In the genomic region with DNA sequence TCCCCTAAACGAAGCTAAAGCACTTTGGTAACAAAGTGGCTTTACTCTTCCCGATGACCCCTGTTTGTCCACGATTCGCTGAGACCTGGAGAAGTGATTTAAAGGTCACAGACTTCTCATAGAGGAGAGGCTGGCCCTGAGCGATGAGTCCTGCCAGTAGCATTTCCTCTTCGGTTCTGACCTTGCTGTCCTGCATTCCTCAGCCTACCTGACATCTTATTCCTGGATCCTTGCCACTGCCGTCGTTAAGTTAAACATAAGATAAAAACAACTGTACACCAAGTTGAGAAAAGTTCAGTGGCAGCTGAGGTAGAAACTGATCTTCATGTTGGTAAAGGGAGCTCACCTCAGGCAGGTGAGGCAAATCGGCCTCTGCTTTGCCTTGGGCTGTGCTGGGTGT, we compare ENCODE assay signal across 22 mouse cellular contexts. TPM values are rescaled to one million over a fixed set of nuclear protein-coding genes. Genes with fewer than 3 reads are reported as not detected.
DNase-seq lines count a peak whose midpoint lies in the region; ATAC-seq and TF ChIP-seq lines count a peak whose summit lies in the region.
"Had no signal": no experiment of that assay in that cellular context is flagged by ENCODE, and none has a peak within 500 bp of the region (broad histone marks: within the 10 kb centered on the region; RNA-seq: fewer than 3 reads in every experiment).

No protein-coding gene starts in this region.

- H3K9me3 ChIP-seq in heart, embryonic 16.5 days (replicated peaks; ENCODE audit: control insufficient read depth, low read length): no peaks in the 10 kb centered on the region
- H3K9me3 ChIP-seq in lung, postnatal 0 days (ENCODE audit: low read length): no peaks in the 10 kb centered on the region
- H3K9me3 ChIP-seq in hindbrain, embryonic 13.5 days: no peaks in the 10 kb centered on the region
- H3K9me3 ChIP-seq: embryonic facial prominence, embryonic 12.5 days; forebrain, embryonic 15.5 days; intestine, embryonic 15.5 days had no signal

- no peak overlapping the region for H3K4me2 ChIP-seq in heart, embryonic 16.5 days (ENCODE audit: low read depth, low read length)
- H3K4me2 ChIP-seq in lung, postnatal 0 days (replicated peaks; ENCODE audit: low read depth, low read length): no peak overlapping the region
- no peak overlapping the region for H3K4me2 ChIP-seq in hindbrain, embryonic 13.5 days
- H3K4me2 ChIP-seq: embryonic facial prominence, embryonic 12.5 days; forebrain, embryonic 15.5 days; heart, embryonic 11.5 days; hindbrain, embryonic 14.5 days; intestine, embryonic 15.5 days had no signal

- H3K27ac ChIP-seq in heart, adult 2 months: peak overlapping the region; percentile 20; the same call in 1 of the 2 replicates
- no peak overlapping the region; the same call in 1 of the 2 replicates for H3K27ac ChIP-seq in heart, embryonic 16.5 days (ENCODE audit: low read length)
- H3K27ac ChIP-seq in lung, postnatal 0 days (ENCODE audit: low read length): peak overlapping the region; percentile 76
- no peak overlapping the region for H3K27ac ChIP-seq in hindbrain, embryonic 13.5 days
- H3K27ac ChIP-seq: embryonic facial prominence, embryonic 12.5 days; forebrain, embryonic 15.5 days; hindbrain, embryonic 14.5 days; intestine, embryonic 15.5 days had no signal

- WGBS in heart, adult 2 months: 41% methylated on average over 9 of the region's 9 CpGs
- 51% methylated on average over 9 of the region's 9 CpGs for WGBS in heart, embryonic 16.5 days
- 42% methylated on average over 9 of the region's 9 CpGs for WGBS in lung, postnatal 0 days
- 93% methylated on average over 9 of the region's 9 CpGs for WGBS in hindbrain, embryonic 13.5 days

- no peak for DNase-seq in heart, adult 2 months
- no peak for DNase-seq in heart, postnatal 10 days
- no peak for DNase-seq in heart, adult 9 months (ENCODE audit: low spot score in 2 of 2)
- peak; percentile 84 for DNase-seq in lung, postnatal 0 days (ENCODE audit: low spot score)
- DNase-seq in lung, postnatal 10 days: no peak
- DNase-seq: adrenal gland, postnatal 10 days; cerebellum, adult 11 months; cerebellum, adult 9-10 months; cerebellum, postnatal 25 days; gastrocnemius, postnatal 10 days had no signal

- no peak overlapping the region for H3K4me3 ChIP-seq in heart, adult 2 months
- H3K4me3 ChIP-seq in heart, embryonic 16.5 days (ENCODE audit: low read length): no peak overlapping the region
- no peak overlapping the region for H3K4me3 ChIP-seq in lung, postnatal 0 days (ENCODE audit: low read depth, low read length)
- H3K4me3 ChIP-seq in hindbrain, embryonic 13.5 days: no peak overlapping the region
- H3K4me3 ChIP-seq: embryonic facial prominence, embryonic 12.5 days; forebrain, embryonic 15.5 days; intestine, embryonic 15.5 days had no signal

- ATAC-seq in heart, embryonic 16.5 days (replicated peaks; ENCODE audit: extremely low read depth, insufficient read depth, low FRiP score): no peak
- no peak for ATAC-seq in lung, postnatal 0 days
- no peak for ATAC-seq in hindbrain, embryonic 13.5 days (ENCODE audit: low FRiP score)
- ATAC-seq: forebrain, embryonic 15.5 days; intestine, embryonic 15.5 days had no signal

- TF ChIP-seq POLR2A in heart, adult 2 months (IDR thresholded peaks at IDR 0.05; ENCODE audit: insufficient read depth, low read depth, low read length): no peak

- intact Hi-C loops in heart, adult 2 months (cut with DNase I): no loop called here
- intact Hi-C loops in heart, postnatal 10 days (cut with DNase I): no loop called here

- no peaks in the 10 kb centered on the region for H3K36me3 ChIP-seq in heart, adult 2 months (ENCODE audit: control insufficient read depth, insufficient read depth, low read length)
- H3K36me3 ChIP-seq in heart, embryonic 16.5 days (ENCODE audit: control insufficient read depth, insufficient read depth): no peaks in the 10 kb centered on the region
- H3K36me3 ChIP-seq in lung, postnatal 0 days (ENCODE audit: insufficient read depth, low read length): no peaks in the 10 kb centered on the region
- H3K36me3 ChIP-seq in hindbrain, embryonic 13.5 days: no peaks in the 10 kb centered on the region
- H3K36me3 ChIP-seq: embryonic facial prominence, embryonic 12.5 days; forebrain, embryonic 15.5 days; intestine, embryonic 15.5 days had no signal

- peaks cover 8% of the 10 kb centered on the region for H3K79me2 ChIP-seq in heart, adult 2 months (replicated peaks; ENCODE audit: control insufficient read depth, insufficient read depth, low read length)

- peaks cover 9% of the 10 kb centered on the region for H3K4me1 ChIP-seq in heart, adult 2 months (ENCODE audit: control insufficient read depth, insufficient read depth, low read length)
- H3K4me1 ChIP-seq in heart, embryonic 16.5 days (ENCODE audit: control insufficient read depth, insufficient read depth, low read length): peaks cover 28% of the 10 kb centered on the region
- H3K4me1 ChIP-seq in lung, postnatal 0 days (ENCODE audit: insufficient read depth, low read depth, low read length): peaks cover 22% of the 10 kb centered on the region; the same call in 1 of the 2 replicates
- peaks cover 26% of the 10 kb centered on the region for H3K4me1 ChIP-seq in hindbrain, embryonic 13.5 days (replicated peaks)

- no peak for TF ChIP-seq EP300 in heart, adult 2 months (IDR thresholded peaks at IDR 0.05; ENCODE audit: insufficient read depth, low read depth, low read length)
- peak; percentile 67; the same call in 1 of the 2 replicates for TF ChIP-seq EP300 in lung, postnatal 0 days (IDR thresholded peaks at IDR 0.05)

- 0 out of 2 replicates have a peak overlapping the region, but pooled peaks have one; percentile 21 for H3K9ac ChIP-seq in heart, adult 2 months (ENCODE audit: low read depth, low read length)
- H3K9ac ChIP-seq in heart, embryonic 16.5 days (ENCODE audit: low read length): peak overlapping the region; percentile 11; the same call in 1 of the 2 replicates
- no peak overlapping the region for H3K9ac ChIP-seq in lung, postnatal 0 days (replicated peaks; ENCODE audit: low read depth)
- no peak overlapping the region for H3K9ac ChIP-seq in hindbrain, embryonic 13.5 days
- H3K9ac ChIP-seq: embryonic facial prominence, embryonic 12.5 days; forebrain, embryonic 15.5 days; hindbrain, embryonic 14.5 days; intestine, embryonic 15.5 days had no signal

- no peak for TF ChIP-seq CTCF in heart, adult 2 months (IDR thresholded peaks at IDR 0.05)
- TF ChIP-seq CTCF in lung, postnatal 0 days (IDR thresholded peaks at IDR 0.05): no peak

- H3K27me3 ChIP-seq in heart, adult 2 months (ENCODE audit: control insufficient read depth, insufficient read depth, low read length): no peaks in the 10 kb centered on the region; the same call in 1 of the 2 replicates
- H3K27me3 ChIP-seq in heart, embryonic 16.5 days (ENCODE audit: control insufficient read depth, insufficient read depth, low read length): no peaks in the 10 kb centered on the region
- no peaks in the 10 kb centered on the region for H3K27me3 ChIP-seq in lung, postnatal 0 days (replicated peaks; ENCODE audit: insufficient read depth, low read length)
- H3K27me3 ChIP-seq in hindbrain, embryonic 13.5 days: no peaks in the 10 kb centered on the region
- H3K27me3 ChIP-seq: embryonic facial prominence, embryonic 12.5 days; forebrain, embryonic 15.5 days; intestine, embryonic 15.5 days had no signal

RNA-seq across cellular contexts. Expression of a gene that starts 2.4 kb away (rescaled TPM):
- total RNA-seq in heart, adult 2 months (2021): 10 to 100 TPM; 81.8 to 90.1 TPM
- polyA plus RNA-seq in heart, adult 2 months (2012; rRNA removed): 122 and 154 TPM in 2 replicates
- 10 to 100 TPM; 81.4 to 86.9 TPM for total RNA-seq in heart, postnatal 10 days (2021)
- 40.4 and 47.6 TPM in 2 replicates for polyA plus RNA-seq in heart, embryonic 16.5 days (2015; fragmentation: Nextera tagmentation; extraction: Ambion mirVana)
- 78.5 and 88.2 TPM in 2 replicates for polyA plus RNA-seq in lung, postnatal 0 days (2015; fragmentation: Nextera tagmentation; extraction: Ambion mirVana)
- polyA plus RNA-seq in hindbrain, embryonic 13.5 days (2015; fragmentation: Nextera tagmentation; extraction: Ambion mirVana): 123 and 139 TPM in 2 replicates

RNA-seq across cellular contexts. Expression of a gene that starts 3.0 kb away (rescaled TPM):
- total RNA-seq in heart, adult 2 months (2021): 100 to 1,000 TPM; 149 to 161 TPM
- 133 and 170 TPM in 2 replicates for polyA plus RNA-seq in heart, adult 2 months (2012; rRNA removed)
- total RNA-seq in heart, postnatal 10 days (2021): 100 to 1,000 TPM in 1 of 2 experiments, 10 to 100 TPM in 1; 94.7 to 108 TPM
- 137 and 143 TPM in 2 replicates for polyA plus RNA-seq in heart, embryonic 16.5 days (2015; fragmentation: Nextera tagmentation; extraction: Ambion mirVana)
- polyA plus RNA-seq in lung, postnatal 0 days (2015; fragmentation: Nextera tagmentation; extraction: Ambion mirVana): 224 and 234 TPM in 2 replicates
- polyA plus RNA-seq in hindbrain, embryonic 13.5 days (2015; fragmentation: Nextera tagmentation; extraction: Ambion mirVana): 121 and 122 TPM in 2 replicates

RNA-seq across cellular contexts. Expression of a gene that starts 30.0 kb away (rescaled TPM):
- under 1 TPM in 1 of 2 experiments, not detected in 1; 0.59 TPM for total RNA-seq in heart, adult 2 months (2021)
- polyA plus RNA-seq in heart, adult 2 months (2012; rRNA removed): not detected in 2 replicates
- total RNA-seq in heart, postnatal 10 days (2021): not detected
- 0.34 and 0.84 TPM in 2 replicates for polyA plus RNA-seq in heart, embryonic 16.5 days (2015; fragmentation: Nextera tagmentation; extraction: Ambion mirVana)
- polyA plus RNA-seq in lung, postnatal 0 days (2015; fragmentation: Nextera tagmentation; extraction: Ambion mirVana): 0.08 TPM in 1 of 2 replicates, not detected in the other
- polyA plus RNA-seq in hindbrain, embryonic 13.5 days (2015; fragmentation: Nextera tagmentation; extraction: Ambion mirVana): 0.65 and 0.95 TPM in 2 replicates
- total RNA-seq: MEL had no signal

RNA-seq across cellular contexts. Expression of a gene that starts 44.5 kb away (rescaled TPM):
- under 1 TPM in 1 of 2 experiments, not detected in 1; 0.66 TPM for total RNA-seq in heart, adult 2 months (2021)
- polyA plus RNA-seq in heart, adult 2 months (2012; rRNA removed): 0.88 TPM in 1 of 2 replicates, not detected in the other
- not detected for total RNA-seq in heart, postnatal 10 days (2021)
- polyA plus RNA-seq in heart, embryonic 16.5 days (2015; fragmentation: Nextera tagmentation; extraction: Ambion mirVana): 0.54 and 1.4 TPM in 2 replicates
- polyA plus RNA-seq in lung, postnatal 0 days (2015; fragmentation: Nextera tagmentation; extraction: Ambion mirVana): not detected in 2 replicates
- not detected in 2 replicates for polyA plus RNA-seq in hindbrain, embryonic 13.5 days (2015; fragmentation: Nextera tagmentation; extraction: Ambion mirVana)
- total RNA-seq: adrenal gland, postnatal 10 days; adrenal gland, postnatal 4 days; gastrocnemius, postnatal 10 days; hematopoietic stem cell, adult 5-6 weeks had no signal
- polyA plus RNA-seq: C2C12; cortical plate, adult 2 months; forebrain, embryonic 15.5 days; hindbrain, embryonic 14.5 days had no signal

Comparison
In these comparisons a context has a peak if more than half of its experiments do, and no peak if none do; other contexts are left out.
1. H3K27ac ChIP-seq: peak in heart, adult 2 months (single experiment) and lung, postnatal 0 days (single experiment); none in heart, embryonic 16.5 days (single experiment) and hindbrain, embryonic 13.5 days (single experiment).
2. H3K9ac ChIP-seq: peak in heart, adult 2 months (single experiment) and heart, embryonic 16.5 days (single experiment); none in lung, postnatal 0 days (single experiment) and hindbrain, embryonic 13.5 days (single experiment).